12 mouse cellular contexts compared by ENCODE assay signal in the genomic region with DNA sequence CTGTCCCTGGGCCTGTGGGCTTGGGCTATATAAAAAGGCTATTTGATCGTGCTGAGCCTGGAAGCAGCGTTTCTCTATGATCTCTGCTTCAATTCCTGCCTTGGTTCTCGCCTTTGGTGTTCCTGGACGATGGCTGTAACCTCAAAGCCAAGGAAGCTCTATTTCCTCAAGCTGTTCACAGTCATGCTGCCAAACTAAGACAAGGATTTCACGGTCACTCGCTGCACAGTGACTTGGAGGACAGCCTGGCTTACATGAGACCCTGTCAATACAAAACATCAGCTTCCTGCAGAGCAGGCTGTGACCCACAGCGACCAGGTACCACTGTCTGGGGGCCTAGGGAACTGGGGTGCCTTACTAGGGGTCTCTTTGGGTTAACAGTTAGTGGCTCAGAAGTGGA.
"Had no signal": no experiment of that assay in that cellular context is flagged by ENCODE, and none has a peak within 500 bp of the region (broad histone marks: within the 10 kb centered on the region; RNA-seq: fewer than 3 reads in every experiment).

No protein-coding gene starts in this region.

- DNase-seq: left cerebral cortex, postnatal 4 days; liver; liver, embryonic 13.5 days; liver, postnatal 0 days; lung, adult 18-20 months; lung, adult 2 months; lung, embryonic 14.5 days; lung, postnatal 10 days; lung, postnatal 14 days; lung, postnatal 36 days; lung, postnatal 4 days; midbrain, embryonic 14.5 days had no signal
